Mouse (Mus musculus) heart, embryonic 12.5 days (tissue): ENCODE results near the gene Top1. TPM values are rescaled to one million over a fixed set of nuclear protein-coding genes. Genes with fewer than 3 reads are reported as not detected.

Source experiments
- ATAC-seq: fragments of 200-750 bp; cut with Nextera tagmentation; 2 replicates; pipeline ENCODE4 v1.8.0; 2017; ENCODE audit warnings: moderate TSS enrichment, moderate library complexity; ENCODE audit not compliant: insufficient number of reproducible peaks, low FRiP score
- H3K27ac ChIP-seq: fragments of 300-500 bp; sonication (generic); 2 replicates; pipeline ENCODE4 v1.5.1; 2016; ENCODE audit warnings: mild to moderate bottlenecking, moderate library complexity; ENCODE audit not compliant: poor library complexity, severe bottlenecking
- H3K27me3 ChIP-seq: fragments of 300-500 bp; sonication (generic); replicated peaks from 2 replicates; pipeline ENCODE4 v1.6.1; 2016; ENCODE audit warnings: mild to moderate bottlenecking, moderate library complexity
- H3K36me3 ChIP-seq: fragments of 300-500 bp; sonication (generic); 2 replicates; pipeline ENCODE4 v1.6.1; 2016; ENCODE audit warnings: mild to moderate bottlenecking, moderate library complexity
- H3K4me1 ChIP-seq: fragments of 300-500 bp; sonication (generic); replicated peaks from 2 replicates; pipeline ENCODE4 v1.6.1; 2016; ENCODE audit warnings: mild to moderate bottlenecking
- H3K4me2 ChIP-seq: fragments of 300-500 bp; sonication (generic); 2 replicates; pipeline ENCODE4 v1.6.1; 2016; ENCODE audit warnings: mild to moderate bottlenecking, moderate library complexity
- H3K4me3 ChIP-seq: fragments of 300-500 bp; sonication (generic); 2 replicates; pipeline ENCODE4 v1.5.1; 2016; ENCODE audit warnings: mild to moderate bottlenecking
- H3K9ac ChIP-seq: fragments of 300-500 bp; sonication (generic); 2 replicates; pipeline ENCODE4 v1.6.1; 2016; ENCODE audit warnings: mild to moderate bottlenecking, moderate library complexity
- H3K9me3 ChIP-seq: fragments of 300-500 bp; sonication (generic); replicated peaks from 2 replicates; pipeline ENCODE4 v1.6.1; 2016; ENCODE audit warnings: mild to moderate bottlenecking, moderate library complexity
- WGBS: fragments of 180-500 bp; shearing (Covaris S2); methylation state at CpG from one replicate; pipeline ENCODE4 v1.1.7; 2016; 5-methylcytosine and 5-hydroxymethylcytosine counted together
- microRNA-seq: library from miRNA; unstranded; fragments of <30 nt; microRNA quantifications from one replicate; pipeline ENCODE4, GENCODE M21; 2017
- polyA plus RNA-seq: library from polyadenylated mRNA; unstranded; fragments of >200 nt; fragmentation: Nextera tagmentation; extraction: Ambion mirVana; gene quantifications from 2 replicates; pipeline ENCODE4 v1.2.1, GENCODE M21; 2016

The Top1 gene
- polyA plus RNA-seq, 1 experiment from 2014 or later, result 60.1 TPM

DNA sequence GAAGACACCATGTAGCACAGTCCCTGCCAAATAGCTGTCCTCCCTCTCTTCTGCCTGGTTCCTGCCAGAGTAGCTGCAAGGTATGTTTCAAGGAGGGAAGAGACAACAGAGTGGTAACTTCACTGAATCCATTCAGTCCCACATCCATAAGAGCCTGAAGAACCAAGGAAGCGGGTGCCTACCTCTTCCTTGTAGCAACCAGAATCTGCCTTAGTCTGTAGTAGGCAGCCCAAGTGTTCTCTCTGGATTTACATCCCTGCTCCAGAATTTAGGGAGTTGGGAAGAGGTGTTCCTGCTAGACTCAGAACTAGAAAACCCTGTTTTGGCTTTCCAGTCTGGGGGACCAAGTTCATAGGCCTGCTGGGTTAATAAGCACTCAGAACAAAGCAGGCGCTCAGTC, 121.5 kb downstream of the Top1 start:
- H3K4me2 ChIP-seq, result no peak overlapping the region
- no peaks in the 10 kb centered on the region for H3K27me3 ChIP-seq
- no peak overlapping the region for H3K4me3 ChIP-seq
- no peak for ATAC-seq
- H3K36me3 ChIP-seq, result peaks cover 37% of the 10 kb centered on the region
- 87% methylated on average over 2 of the region's 2 CpGs for WGBS
- no peak overlapping the region for H3K27ac ChIP-seq
- no peak overlapping the region for H3K9ac ChIP-seq
- H3K4me1 ChIP-seq, result peaks cover 5% of the 10 kb centered on the region
- no peaks in the 10 kb centered on the region for H3K9me3 ChIP-seq

DNA sequence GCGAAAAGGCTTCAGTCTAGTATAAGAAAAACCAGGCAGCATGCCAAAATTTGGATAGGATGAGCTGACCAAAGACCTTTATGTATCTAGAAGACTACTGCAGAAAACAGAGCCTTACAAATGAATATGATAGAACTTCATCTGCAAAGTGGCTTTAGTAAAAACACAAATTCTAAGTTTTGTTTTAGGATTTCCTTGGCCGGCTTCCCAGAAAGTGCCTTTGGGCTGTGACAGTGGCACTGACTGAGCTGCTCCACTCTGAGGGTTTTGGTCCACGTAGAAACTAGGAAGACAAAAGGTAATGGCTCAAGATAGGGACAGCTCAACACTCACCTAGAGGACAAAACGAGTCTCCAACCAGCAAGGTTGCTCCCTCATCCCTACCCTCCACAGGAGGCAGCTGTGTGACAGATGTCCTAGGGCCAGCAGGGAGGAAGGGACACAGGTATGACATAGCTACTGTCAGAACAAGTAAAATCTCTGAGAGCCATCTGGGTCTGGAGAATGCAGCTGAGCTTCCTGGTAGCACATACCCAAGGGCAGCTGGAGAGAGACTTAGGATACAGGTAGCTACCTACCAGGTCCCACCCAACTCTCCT, 122.5 kb downstream of the Top1 start:
- H3K9me3 ChIP-seq, result no peaks in the 10 kb centered on the region
- H3K4me1 ChIP-seq, result peaks cover 5% of the 10 kb centered on the region
- no peak overlapping the region for H3K4me2 ChIP-seq
- peaks cover 27% of the 10 kb centered on the region for H3K36me3 ChIP-seq
- no peak overlapping the region for H3K27ac ChIP-seq
- no peaks in the 10 kb centered on the region for H3K27me3 ChIP-seq
- no peak overlapping the region for H3K9ac ChIP-seq
- H3K4me3 ChIP-seq, result no peak overlapping the region
- no peak for ATAC-seq
- WGBS, result 84% methylated on average over 4 of the region's 4 CpGs

DNA sequence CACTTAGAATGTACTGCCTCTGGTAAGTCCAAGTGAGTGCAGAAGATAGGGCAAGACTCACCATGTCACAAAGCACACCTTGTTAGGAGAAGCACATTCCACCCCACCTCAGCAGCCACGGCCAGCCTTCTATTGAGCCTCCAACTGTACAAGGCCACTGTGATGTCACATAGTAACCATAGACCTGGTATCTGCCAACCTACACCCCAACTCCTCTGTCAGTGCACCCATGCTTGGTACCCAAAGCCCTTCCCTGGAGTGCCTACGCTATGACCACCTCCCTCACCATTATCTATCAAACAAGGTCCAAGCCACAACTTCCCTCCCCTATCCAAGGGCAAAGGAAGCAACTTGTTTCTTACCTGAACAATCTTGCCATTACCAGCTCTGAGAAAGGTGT, 123.3 kb downstream of the Top1 start:
- H3K9ac ChIP-seq, result no peak overlapping the region
- no peaks in the 10 kb centered on the region for H3K27me3 ChIP-seq
- peaks cover 23% of the 10 kb centered on the region for H3K36me3 ChIP-seq
- no peaks in the 10 kb centered on the region for H3K9me3 ChIP-seq
- no peak for ATAC-seq
- 87% methylated on average over 2 of the region's 2 CpGs for WGBS
- no peak overlapping the region for H3K4me2 ChIP-seq
- H3K4me3 ChIP-seq, result no peak overlapping the region
- H3K4me1 ChIP-seq, result peaks cover 5% of the 10 kb centered on the region
- no peak overlapping the region for H3K27ac ChIP-seq

DNA sequence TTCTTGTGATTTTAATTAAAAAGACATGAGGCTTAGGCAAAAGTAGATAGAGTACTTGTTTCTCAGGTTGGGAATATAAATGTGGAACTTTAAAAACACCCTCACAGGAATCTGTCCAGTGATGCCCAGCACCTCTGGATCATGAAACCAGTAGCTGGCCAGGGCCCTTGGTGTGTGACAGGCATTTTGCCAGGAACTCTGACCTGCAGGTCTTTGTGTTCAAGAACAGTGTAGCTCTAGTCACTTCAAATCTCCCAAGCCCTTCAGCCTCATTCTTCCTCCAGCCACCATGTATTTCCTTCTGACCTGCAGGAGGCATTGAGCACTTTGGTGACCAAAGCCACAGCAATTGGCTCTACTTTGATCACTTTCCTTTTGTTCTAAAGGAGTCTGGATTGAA, 124.7 kb downstream of the Top1 start:
- Histone ChIP-seq H3K9me3 (no peaks in the 10 kb centered on the region), H3K4me1 (peaks cover 5% of the 10 kb centered on the region), H3K27ac (no peak overlapping the region), H3K27me3 (no peaks in the 10 kb centered on the region), H3K4me2 (no peak overlapping the region), H3K9ac (no peak overlapping the region), H3K4me3 (no peak overlapping the region), H3K36me3 (peaks cover 16% of the 10 kb centered on the region)
- no peak for ATAC-seq

DNA sequence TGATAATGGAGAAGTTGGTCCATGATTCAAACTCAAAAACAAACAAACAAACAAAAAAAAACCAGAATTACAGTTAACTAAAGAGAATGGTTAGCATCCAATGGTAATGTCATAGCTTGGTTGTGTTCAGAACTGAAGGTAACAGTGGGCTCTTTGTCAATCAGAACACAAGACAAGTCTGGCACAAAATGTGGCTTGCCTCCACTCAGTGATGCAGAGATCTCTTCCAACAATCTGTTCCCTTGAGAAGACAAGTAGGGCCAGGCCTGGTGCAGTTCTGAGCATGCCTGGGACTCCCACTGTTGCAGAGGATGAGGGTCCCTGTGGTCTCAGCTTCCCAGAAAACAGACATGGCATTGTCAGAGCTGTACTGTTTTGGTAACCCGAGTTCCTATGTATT, 125.2 kb downstream of the Top1 start:
- no peak overlapping the region for H3K9ac ChIP-seq
- ATAC-seq, result no peak

DNA sequence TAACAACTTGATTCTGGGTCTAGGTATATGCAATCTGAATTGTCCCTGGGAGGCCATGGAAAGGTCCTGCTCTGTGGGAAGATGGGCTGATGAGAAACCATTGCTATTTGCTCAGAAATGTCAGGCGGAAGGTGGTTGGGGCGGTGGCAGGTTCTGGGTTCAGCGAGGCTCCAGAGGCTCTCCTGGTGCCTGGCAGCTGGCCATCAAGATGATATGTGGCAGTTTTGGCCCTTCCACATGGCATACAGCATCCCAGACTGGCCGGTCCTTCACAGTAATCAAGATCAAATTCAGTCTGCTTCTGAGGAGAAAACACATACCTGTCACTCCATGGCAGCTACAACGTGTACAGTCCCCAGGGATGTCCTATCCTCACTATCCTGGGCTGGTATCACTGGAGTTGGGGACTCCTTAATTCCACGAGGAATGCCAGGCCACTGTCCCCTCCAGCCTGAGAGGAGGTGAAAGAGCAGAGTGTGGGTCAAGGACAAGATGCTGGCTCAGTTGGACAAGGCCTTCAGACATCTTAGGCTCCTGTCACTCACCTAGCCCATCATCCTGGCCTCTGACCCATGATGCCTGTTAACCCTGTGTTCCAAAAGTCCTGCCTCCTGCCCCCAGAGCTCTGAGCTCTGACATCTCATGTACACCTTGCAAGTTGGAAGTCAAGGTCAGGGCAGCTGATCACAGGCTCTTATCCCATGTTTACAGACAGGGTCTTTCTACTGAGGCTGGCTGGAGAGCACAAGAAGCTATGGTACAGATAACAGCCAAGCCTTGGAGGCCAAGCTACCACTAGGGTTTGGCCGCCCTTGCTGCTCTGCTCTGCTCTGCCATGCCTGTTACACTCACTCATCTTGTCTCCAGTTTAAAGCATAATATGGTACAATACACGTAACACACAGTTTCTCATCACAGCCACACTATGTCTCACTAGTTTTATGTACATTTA, 125.9 kb downstream of the Top1 start:
- ATAC-seq, result no peak
- 80% methylated on average over 8 of the region's 8 CpGs for WGBS
- Histone ChIP-seq H3K9me3 (no peaks in the 10 kb centered on the region), H3K27ac (no peak overlapping the region), H3K36me3 (peaks cover 15% of the 10 kb centered on the region), H3K9ac (no peak overlapping the region), H3K4me2 (no peak overlapping the region), H3K27me3 (no peaks in the 10 kb centered on the region), H3K4me1 (peaks cover 5% of the 10 kb centered on the region), H3K4me3 (no peak overlapping the region)

More for the DNA sequence above, 125.2 kb downstream of the Top1 start:
- Histone ChIP-seq H3K27ac (no peak overlapping the region), H3K4me2 (no peak overlapping the region), H3K27me3 (no peaks in the 10 kb centered on the region), H3K4me1 (peaks cover 5% of the 10 kb centered on the region), H3K9me3 (no peaks in the 10 kb centered on the region), H3K36me3 (peaks cover 17% of the 10 kb centered on the region), H3K4me3 (no peak overlapping the region)
- WGBS, result 89% methylated on average over 1 of the region's 1 CpGs

Small RNA genes lying within 50 kb of the gene (microRNA-seq; reads per million reads assigned to microRNA genes)
- not detected for gene Gm23968

Other genes starting within 250 kb of the Top1 start
- gene Plcg1, start 85.4 kb downstream of the Top1 start, polyA plus RNA-seq, result 47.4 TPM in 2 replicates
- 8.9 and 9.8 TPM in 2 replicates for gene Zhx3, start 227.1 kb downstream of the Top1 start, polyA plus RNA-seq
- gene Lpin3, start 234.8 kb downstream of the Top1 start, polyA plus RNA-seq, result 1.4 and 2.3 TPM in 2 replicates